Mouse (Mus musculus): Measurements from ENCODE around the gene Kcnc4.

Gene Kcnc4

GRCm38 (mm10) chr3:107458104-107458503 is 1.2 kb downstream of the Kcnc4 start:
- DNase-seq: no peak

GRCm38 (mm10) chr3:107454280-107454679 is 5.1 kb downstream of the Kcnc4 start:
- no peak for DNase-seq

GRCm38 (mm10) chr3:107446822-107447221 is 12.5 kb downstream of the Kcnc4 start:
- DNase-seq: no peak

- DNase-seq: no peak
Measured at GRCm38 (mm10) chr3:107443866-107444265, 15.5 kb downstream of the Kcnc4 start.

GRCm38 (mm10) chr3:107442191-107442590 is 17.2 kb downstream of the Kcnc4 start:
- DNase-seq: no peak

- DNase-seq: no peak
Measured at GRCm38 (mm10) chr3:107441306-107441705, 18.0 kb downstream of the Kcnc4 start.

GRCm38 (mm10) chr3:107439280-107439679 is 20.1 kb downstream of the Kcnc4 start:
- no peak for DNase-seq

DNA sequence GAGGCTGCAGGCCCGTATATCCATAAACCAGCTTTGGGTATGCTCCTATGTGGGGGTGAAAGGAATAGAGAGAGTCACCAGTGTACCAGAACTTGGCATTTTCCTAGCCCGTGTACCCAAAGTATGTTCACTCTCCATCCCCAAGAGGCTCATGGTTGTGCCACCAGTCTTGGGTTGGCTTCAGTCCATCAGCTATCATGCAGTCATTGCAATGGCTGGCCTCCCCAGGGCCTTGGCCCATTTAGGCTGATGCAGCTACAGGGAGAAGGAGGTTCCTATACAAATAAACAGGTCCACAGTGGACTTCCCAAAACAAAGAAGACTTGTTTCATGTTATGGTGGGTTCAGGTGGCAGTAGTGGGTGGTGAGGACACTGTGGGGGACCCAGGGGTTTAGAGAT is 21.7 kb downstream of the Kcnc4 start:
- DNase-seq: no peak

DNA sequence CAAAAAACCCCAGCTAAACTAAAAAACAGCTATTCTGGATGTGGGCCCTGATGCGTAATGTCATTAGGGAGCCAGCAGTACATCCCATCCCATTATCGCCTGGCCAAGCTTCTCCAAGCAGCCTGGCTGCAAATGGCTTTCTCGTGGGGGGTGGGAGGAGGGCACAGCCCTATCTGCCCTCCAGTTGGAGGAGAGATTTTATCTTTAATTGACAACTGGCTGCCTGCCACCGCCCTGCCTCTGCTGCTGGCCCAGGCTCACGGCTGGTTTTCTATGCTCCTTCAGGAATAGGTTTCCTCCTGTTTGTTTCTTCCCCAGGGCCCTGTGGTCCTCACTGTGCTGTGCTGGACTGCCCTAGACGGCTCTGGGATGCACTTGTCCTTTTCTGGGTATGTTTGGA is 22.9 kb downstream of the Kcnc4 start:
- DNase-seq: no peak

- no peak for DNase-seq
Measured at GRCm38 (mm10) chr3:107433614-107434013, 25.7 kb downstream of the Kcnc4 start.

GRCm38 (mm10) chr3:107431268-107431667 is 28.1 kb downstream of the Kcnc4 start:
- DNase-seq: no peak

DNA sequence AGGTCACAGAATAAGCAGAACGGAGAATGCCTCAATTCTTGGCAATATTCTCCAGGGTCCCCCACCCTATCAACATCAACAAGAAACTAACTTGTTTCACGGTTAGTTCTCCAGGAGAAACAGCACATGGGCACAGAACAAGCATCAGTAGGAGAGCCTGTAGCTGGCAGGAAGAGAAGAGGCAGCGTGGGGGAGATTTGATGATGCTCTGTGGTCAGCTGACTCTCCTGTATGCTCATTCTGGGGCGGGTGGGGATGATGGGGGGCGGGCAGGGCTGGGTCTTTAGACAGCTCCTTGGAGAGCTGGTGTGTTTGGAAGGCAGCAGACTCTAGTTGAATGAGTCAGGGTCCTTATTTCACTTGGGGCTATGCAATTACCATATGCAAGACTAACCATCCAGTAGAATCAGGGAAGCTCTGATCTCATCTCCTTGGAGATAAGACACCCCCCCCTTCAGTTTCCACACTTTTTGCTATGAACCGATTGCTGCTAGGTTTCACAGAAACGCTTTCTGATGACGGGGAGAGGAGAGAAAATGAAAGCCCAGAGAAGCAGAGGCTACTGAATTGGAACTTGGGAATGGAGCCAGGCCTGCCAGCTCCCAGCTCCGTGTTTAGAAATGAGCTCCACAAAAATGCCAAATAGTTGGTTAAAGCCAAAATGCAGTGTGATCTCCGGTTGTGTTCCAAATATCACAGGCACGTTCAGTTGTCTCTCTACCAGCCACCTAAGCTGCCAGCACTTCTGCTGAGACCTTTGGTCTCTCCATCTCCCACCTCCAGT is 34.9 kb downstream of the Kcnc4 start:
- no peak for DNase-seq

- no peak for DNase-seq
Measured at GRCm38 (mm10) chr3:107420156-107420555, 39.2 kb downstream of the Kcnc4 start.

DNA sequence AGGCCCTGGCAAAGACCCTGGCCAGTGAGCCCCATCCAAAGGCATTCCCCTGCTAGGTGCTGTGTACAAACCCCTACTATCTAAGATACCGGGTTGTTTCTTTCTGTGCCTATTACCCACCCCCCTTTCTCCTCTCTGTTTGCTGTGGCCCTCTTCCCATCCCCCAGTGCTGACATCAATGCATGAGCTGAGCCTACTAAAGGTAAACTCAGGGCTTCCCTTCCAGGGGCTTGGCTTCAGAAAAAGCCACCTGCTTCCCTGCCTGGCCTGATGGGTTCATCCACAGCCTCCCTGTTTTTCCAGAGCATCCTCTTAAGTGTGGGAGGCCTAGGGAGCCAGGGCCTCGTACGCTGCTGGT is 42.1 kb downstream of the Kcnc4 start:
- DNase-seq: no peak

DNA sequence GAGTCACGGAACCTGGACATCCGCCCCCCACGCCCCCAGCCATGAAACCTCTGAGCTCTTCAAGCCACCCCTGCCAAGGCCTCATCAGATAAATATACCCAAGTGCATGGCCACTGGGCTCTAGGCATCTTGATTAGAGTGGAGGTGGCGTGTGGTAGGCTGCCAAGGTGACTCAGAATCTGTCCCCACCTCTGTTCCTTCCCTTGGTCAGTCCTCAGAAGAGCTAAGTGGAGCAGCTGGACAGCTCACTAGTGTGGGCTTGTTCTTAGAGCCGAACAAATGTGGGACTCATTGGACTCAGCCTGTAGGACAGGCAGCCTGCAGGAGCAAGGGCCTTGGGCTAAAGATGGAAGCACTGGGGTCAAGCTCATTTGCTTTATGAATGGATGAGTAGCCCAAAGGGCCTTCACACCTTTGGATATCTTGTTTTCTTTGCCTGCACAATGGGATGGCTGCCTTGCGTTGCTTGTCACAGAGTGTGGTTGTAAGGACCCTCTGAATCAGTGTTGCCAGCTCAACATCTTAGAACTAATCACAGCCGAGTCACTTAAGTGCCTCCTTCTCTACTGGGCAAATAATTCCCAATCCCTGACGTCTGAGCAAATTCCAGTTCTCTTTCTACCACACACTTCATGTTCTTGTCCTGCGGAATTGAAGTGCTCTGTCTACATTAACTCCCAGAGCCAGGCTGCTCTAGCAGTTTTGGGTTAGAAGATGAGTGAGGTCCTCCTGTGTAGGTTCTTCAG is 42.6 kb downstream of the Kcnc4 start:
- no peak for DNase-seq

DNA sequence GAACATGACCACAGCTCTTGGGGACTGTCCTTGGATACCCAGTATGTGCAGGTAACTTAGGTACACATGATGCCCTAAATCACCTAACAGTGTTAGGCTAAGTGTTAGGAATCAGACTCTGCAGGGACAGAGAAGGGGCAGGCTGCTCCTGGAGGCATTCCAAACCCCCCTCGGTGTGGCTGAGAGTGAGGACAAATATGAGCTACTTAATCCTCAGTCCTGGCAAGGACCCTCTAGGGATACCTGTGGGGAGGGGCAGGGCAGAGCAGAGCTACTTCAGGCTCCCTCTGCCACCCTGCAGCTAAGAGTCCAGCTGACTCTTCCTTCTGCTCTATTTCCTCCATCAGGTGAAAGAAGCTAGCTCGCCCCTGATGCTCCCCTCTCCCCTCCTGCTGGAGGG is 46.3 kb downstream of the Kcnc4 start:
- DNase-seq: no peak

DNA sequence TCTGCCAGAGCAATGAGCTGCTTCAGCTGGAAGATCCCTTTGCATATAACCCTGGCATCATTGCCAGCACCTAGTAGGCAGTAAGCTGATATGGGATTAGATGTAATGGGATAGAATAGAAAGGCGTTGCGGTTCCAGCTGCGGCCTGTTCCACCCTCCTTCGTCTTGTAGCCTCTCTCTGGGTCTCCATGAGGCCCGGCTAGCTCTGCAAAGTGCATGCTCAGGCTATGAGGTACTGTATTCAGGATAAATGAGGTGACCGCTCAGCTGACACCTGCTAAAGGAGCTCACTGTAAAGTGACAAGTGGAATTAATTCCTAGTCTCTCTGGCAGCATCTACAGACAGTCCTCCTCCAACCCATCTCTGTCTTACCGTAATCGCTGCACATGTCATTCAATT is 46.8 kb downstream of the Kcnc4 start:
- no peak for DNase-seq

GRCm38 (mm10) chr3:107411669-107412068 is 47.7 kb downstream of the Kcnc4 start:
- no peak for DNase-seq

- no peak for DNase-seq
Measured at GRCm38 (mm10) chr3:107401401-107401800, 58.0 kb downstream of the Kcnc4 start.

DNA sequence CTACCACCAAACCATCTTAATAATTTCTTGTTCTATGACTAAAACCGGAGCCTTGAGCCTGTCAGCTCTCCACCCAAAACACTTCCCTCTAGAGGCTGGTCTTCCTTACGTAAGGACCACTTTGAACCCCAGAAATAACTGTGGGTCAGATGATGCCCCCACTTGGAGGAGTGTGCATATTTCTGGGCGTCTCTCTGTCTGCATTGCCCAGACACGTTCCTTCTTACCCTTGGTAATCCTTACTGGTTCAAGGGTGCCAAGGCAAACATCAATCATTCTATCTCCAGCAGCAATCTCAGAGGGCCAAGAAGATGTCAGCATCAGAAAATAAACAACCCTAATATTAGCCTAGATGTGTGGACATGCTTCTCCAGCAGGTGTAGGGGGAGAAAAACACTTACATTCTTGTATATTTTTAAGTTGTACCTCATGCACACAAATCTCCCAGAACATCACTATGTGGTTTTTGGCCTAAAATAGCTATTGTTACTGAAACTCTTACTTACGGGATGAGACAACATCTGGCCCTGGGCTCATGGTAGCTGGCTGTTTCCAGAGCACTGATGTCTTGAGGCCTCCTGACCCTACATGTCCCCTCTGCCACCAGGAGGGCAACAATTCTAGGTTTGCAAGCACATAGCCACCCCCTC is 59.2 kb downstream of the Kcnc4 start:
- DNase-seq: no peak

DNA sequence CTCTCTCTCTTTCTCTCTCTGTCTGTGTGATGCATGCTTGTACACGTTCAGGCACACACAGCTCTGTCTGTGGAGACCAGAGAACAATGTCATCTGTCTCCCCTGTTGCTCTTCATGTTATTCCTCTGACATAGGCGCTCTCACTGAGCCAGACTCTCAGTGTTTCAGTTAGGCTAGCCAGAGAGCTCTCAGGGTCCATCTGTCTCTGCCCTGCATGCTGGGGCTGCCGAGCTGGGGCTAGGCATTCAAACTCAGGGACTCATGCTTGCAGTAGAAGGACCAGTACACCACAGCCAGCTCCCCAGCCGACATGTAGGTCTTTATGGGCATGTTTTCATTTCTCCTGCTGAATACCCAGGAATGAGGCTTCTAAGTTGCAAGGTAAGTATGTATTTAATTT is 68.2 kb downstream of the Kcnc4 start:
- DNase-seq: no peak

Data from kidney, postnatal 14 days (tissue).